Mouse (Mus musculus) bone marrow macrophage, adult 2 months (primary cell): ENCODE measurements around the gene Cd302.

Experiments used
- CTCF ChIP-seq: IDR thresholded peaks from 2 replicates; pipeline ENCODE4 v1.5.1; 2012; ENCODE audit warnings: low read depth, mild to moderate bottlenecking, low read length, moderate library complexity
- POLR2A ChIP-seq: IDR thresholded peaks from 2 replicates; pipeline ENCODE4 v1.6.1; 2012; ENCODE audit warnings: mild to moderate bottlenecking, low read depth, low read length, borderline replicate concordance

DNA sequence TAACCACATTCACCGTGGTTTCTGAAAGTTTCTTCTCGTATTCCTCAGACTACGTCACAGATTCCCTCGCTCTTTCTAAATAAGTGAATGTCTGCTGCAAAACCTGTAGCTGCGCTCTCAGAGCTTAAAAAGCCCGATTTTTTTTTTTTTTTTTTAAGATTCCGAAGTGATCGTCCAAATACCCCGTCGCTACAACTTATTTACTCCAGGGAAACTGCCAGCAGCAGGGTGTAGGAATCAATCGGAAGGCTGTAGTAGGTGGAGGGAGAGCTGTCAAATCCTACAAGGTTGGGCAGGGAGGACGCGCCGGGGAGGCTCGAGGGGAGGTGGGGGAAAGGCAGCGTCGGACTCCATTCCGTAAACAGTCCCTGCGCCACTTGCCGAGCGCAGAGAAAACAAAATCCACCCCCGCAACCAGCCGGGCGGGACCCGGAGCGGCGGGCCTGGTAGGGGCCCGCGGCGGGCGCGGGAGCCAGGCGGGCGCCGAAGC lies 75.1 kb downstream of the Cd302 start:
- TF ChIP-seq POLR2A (no peak), CTCF (no peak)
